Mouse (Mus musculus) 3T3-L1 (cell line): ENCODE results near the gene Enox1.

Experiments
- DNase-seq: peaks from one replicate; pipeline ENCODE4 v3.0.0-alpha.2; 2015; ENCODE audit warnings: low read depth, low spot score

Gene Enox1

DNA sequence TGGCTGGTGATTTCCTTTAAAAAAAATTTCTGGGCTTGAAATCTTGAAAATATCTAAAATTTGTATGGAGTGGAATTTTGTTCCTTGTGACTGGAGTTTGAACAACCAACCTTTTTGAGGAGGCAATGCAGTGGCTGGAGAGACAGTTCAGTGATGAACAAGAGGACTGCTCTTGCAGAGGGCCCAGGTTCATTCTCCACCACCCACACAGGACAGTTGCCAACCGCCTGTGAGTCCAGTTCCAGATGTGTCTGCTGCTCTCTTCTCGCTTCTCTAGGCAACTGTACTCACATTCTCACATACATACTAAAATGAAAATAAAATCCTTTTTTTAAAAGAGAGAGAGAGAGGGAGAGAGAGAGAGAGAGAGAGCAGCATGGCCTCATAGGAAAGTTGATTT lies 212.5 kb downstream of the Enox1 start:
- DNase-seq, result peak; percentile 26

GRCm38 (mm10) chr14:77370521-77370920 lies 214.0 kb downstream of the Enox1 start:
- DNase-seq, result no peak

DNA sequence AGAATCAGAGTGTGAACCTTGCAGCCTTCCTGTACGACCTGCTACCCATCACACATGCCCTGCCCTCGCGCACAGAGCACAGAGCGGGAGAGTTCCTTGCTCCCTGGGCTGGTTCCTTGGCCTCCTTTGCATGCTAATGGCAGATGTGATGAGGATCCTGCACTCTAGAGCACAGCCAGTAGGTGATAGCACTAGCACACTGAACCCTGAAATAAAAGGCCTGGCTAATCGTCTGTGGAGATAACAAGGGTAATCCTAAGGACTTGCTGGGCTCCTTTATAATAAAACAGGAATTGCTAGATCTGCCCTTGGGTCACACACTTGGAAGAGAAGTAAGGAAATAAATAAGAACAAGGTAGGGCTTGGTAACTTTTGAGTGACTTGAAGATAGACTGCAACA lies 215.4 kb downstream of the Enox1 start:
- no peak for DNase-seq

DNA sequence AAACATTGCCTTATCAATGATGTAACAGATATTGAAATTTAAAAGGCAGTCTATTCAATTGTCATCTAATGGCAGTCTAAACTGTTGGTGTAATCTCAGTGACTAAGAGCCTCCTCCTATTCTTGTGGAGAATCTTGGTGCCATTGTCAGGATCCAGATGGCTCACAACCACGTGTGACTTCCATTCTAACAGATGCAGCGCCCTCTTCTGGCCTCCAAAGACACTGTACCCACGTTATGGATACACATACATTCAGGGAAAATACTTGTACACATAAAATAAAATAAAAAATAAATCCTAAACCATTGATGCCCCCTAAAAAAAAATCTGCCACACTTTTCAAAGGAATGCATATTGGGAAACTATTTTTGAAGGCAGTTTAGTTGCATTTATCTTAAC lies 216.6 kb downstream of the Enox1 start:
- DNase-seq, result no peak

GRCm38 (mm10) chr14:77375054-77375453 lies 218.5 kb downstream of the Enox1 start:
- peak; percentile 36 for DNase-seq

DNA sequence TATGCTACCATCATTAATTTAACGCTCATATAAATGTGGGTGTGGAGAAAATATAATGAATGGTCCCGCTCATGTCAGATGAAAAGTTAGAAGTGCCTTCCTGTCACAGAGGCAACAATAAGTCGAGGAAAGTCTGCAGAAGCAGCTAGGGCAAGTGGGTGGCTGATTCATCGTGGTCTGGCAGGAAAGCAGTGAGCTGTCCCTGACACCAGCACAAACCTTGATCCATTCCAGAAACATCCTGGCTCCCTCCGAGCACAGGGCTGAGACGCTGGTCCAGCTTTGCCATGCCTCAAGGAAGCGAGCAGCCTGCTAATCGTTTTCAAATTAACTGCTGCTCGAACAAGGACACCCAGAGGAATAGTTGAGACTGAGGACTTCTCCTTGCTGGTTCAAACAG lies 219.1 kb downstream of the Enox1 start:
- DNase-seq, result peak; percentile 88

GRCm38 (mm10) chr14:77376731-77377130 lies 220.2 kb downstream of the Enox1 start:
- DNase-seq, result no peak

GRCm38 (mm10) chr14:77377439-77377838 lies 220.9 kb downstream of the Enox1 start:
- no peak for DNase-seq

GRCm38 (mm10) chr14:77377873-77378272 lies 221.3 kb downstream of the Enox1 start:
- no peak for DNase-seq

DNA sequence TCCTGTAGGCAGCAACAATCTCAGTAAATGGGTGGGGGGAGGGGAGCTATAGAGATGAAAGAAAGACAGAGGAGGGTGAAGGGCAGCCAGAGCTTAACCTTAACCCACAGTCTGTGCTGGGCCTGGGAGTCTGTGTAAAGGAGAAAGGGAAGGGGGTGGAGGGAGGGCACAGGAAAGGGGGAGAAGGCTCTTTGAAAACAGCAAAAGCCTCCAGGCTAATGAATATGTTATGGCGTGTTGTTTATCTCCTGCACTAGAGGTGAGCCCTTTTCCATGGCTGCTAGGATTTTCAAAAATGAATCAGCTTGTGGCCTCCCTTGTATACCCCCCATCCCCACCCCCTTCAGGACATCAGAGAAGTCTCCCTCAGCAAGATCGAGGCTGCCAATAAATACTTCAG lies 225.0 kb downstream of the Enox1 start:
- DNase-seq, result no peak

GRCm38 (mm10) chr14:77385621-77386020 lies 229.1 kb downstream of the Enox1 start:
- no peak for DNase-seq

GRCm38 (mm10) chr14:77387877-77388276 lies 231.3 kb downstream of the Enox1 start:
- no peak for DNase-seq

- DNase-seq, result no peak
These were observed 232.7 kb downstream of the Enox1 start for GRCm38 (mm10) chr14:77389276-77389675.

DNA sequence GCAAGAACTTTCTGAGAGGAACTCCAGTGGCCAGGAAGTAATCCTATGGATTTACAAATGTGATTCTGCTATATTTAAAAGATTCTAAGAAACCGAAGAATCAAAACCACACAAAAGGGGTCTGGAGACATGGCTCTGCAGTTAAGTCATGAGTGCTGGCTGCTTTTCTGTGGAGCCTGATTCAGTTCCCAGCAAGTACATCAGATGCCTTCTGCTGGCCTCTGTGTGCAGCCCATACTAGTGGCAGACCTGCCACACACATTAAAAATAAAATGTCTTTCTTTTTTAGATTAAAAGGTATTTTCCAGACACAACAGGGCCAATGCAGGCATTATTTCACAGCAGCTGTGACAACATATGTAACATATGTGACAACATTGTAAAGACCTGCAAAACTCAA lies 235.9 kb downstream of the Enox1 start:
- no peak for DNase-seq

GRCm38 (mm10) chr14:77406241-77407114 lies 249.9 kb downstream of the Enox1 start:
- DNase-seq, result no peak

DNA sequence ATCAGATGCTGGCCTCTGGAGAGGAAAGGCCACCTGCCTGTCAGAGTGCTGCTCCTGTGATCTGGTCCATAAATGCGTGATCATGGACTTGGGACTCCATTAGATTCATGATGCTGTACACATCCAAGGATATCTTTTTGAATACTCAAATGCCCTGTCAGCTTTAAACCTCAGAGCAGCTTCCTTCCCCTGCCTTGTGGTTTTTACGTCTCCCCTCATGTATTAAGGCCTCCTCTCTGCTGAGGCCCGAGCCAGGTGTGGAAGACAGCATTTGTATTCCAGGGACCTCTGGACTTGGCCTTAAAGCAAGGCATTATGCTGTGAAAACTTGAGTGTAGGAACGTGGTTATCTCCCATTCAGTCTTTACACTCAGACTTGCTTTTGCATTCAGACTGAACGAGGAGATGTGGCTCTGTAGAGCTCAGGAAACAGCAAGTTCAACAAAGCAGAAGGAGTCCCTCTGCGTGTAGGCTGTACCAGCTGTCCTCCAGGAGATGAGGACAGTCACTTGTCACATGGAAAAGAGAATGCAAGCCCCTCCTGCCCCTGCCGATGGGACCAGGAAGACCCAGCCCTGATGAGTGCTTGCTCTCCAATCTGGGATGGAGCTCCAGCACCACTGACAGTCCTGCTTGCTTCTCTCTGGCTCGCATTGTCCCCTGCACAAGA lies 252.8 kb downstream of the Enox1 start:
- no peak for DNase-seq

GRCm38 (mm10) chr14:77410354-77410753 lies 253.8 kb downstream of the Enox1 start:
- DNase-seq, result no peak

DNA sequence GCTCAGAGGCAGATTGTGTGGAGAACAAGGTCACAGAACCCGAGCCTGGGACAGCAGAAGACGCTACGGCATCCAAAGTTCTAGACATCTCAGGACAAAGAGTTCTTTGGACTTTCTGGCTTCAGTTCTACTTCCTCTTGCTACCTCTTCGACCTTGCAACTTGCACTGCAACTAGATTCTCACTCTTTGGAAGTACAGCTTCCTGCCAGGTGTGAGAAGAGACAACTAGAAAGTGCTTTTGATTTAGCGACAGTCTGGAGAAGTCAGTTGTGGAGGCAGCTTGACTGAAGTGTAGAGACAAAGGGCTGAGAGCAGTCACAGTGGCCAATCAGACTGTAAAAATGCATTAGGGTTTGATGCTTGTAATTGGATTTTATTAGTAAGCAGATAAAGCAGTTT lies 256.5 kb downstream of the Enox1 start:
- DNase-seq, result no peak

DNA sequence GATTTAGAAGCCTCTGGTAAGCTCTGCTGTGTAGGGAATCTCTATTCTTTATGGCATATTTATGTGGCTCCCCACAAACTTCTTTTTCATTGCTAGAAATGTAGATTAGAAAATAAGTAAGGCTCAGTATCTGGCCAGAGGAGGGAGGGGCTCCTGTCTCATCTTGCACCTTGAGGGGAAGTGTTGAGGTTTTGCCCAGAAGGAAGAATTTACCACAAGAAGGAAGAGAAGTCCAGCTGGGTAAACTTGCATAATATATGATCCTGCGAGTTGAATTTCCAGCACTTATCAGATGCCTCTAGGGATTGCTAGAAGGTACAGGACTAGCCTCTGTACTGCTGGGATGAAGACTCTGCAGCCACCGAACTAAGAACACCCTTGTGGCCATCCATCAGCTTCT lies 259.8 kb downstream of the Enox1 start:
- peak; percentile 27 for DNase-seq

DNA sequence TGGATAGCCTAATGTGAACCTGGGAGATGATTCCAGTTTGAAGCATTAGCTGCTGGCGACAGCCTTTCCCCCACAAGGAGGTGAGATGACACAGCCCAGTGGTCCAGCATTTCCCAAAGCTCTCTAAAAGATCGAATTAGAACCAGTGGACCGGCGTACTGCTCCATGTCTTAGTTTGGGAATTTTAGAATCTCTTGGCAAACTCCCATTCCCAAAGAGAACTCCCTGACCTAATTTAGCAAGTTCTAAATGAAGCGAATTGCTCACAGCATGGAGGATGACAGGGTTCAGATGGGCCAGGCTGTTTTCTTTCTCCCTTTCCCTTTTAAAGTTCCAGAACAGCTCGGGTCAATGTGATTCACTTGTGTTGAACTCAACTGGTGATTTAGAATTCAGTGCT lies 264.5 kb downstream of the Enox1 start:
- no peak for DNase-seq

GRCm38 (mm10) chr14:77423194-77423593 lies 266.6 kb downstream of the Enox1 start:
- peak; percentile 87 for DNase-seq

- no peak for DNase-seq
These were observed 282.9 kb downstream of the Enox1 start for GRCm38 (mm10) chr14:77439426-77439825.

GRCm38 (mm10) chr14:77440805-77441204 lies 284.2 kb downstream of the Enox1 start:
- DNase-seq, result no peak
